Comparison of ENCODE assay signal across 33 mouse cellular contexts in genomic region chr4:141181981-141182380, GRCm38 (mm10). TPM values are rescaled to one million over a fixed set of nuclear protein-coding genes. Genes with fewer than 3 reads are reported as not detected.
DNase-seq lines count a peak whose midpoint lies in the region; ATAC-seq lines count a peak whose summit lies in the region.
"Had no signal": no experiment of that assay in that cellular context is flagged by ENCODE, and none has a peak within 500 bp of the region (broad histone marks: within the 10 kb centered on the region; RNA-seq: fewer than 3 reads in every experiment).

No protein-coding gene starts in this region.

- no peak overlapping the region for H3K9ac ChIP-seq in forebrain, embryonic 16.5 days (replicated peaks; ENCODE audit: low read depth, low read length)
- H3K9ac ChIP-seq: embryonic facial prominence, embryonic 13.5 days; forebrain, embryonic 12.5 days; forebrain, embryonic 15.5 days; heart, embryonic 13.5 days; hindbrain, embryonic 13.5 days had no signal

- peaks cover 32% of the 10 kb centered on the region; the same call in 1 of the 2 replicates for H3K36me3 ChIP-seq in macrophage (ENCODE audit: inconsistent target)
- H3K36me3 ChIP-seq in forebrain, embryonic 16.5 days (ENCODE audit: control insufficient read depth, insufficient read depth) = peaks cover 2% of the 10 kb centered on the region; the same call in 1 of the 2 replicates

- peaks cover 89% of the 10 kb centered on the region; the same call in 1 of the 2 replicates for H3K79me2 ChIP-seq in macrophage (ENCODE audit: inconsistent target)

- no peaks in the 10 kb centered on the region for H3K27me3 ChIP-seq in forebrain, embryonic 16.5 days (replicated peaks; ENCODE audit: control insufficient read depth, insufficient read depth, low read length)
- H3K27me3 ChIP-seq: CH12.LX; embryonic facial prominence, embryonic 13.5 days; forebrain, embryonic 12.5 days; forebrain, embryonic 15.5 days; heart, embryonic 13.5 days; hindbrain, embryonic 13.5 days; Patski had no signal

- peak; percentile 83; the same call in 1 of the 2 replicates for ATAC-seq in neutrophil, adult 5-6 weeks (ENCODE audit: extremely low read depth, insufficient number of reproducible peaks, low FRiP score, poor library complexity, severe bottlenecking)
- ATAC-seq in forebrain, embryonic 16.5 days = no peak
- ATAC-seq: forebrain, embryonic 15.5 days; hindbrain, embryonic 16.5 days; inflammation-experienced regulatory T-cells, adult 6 months; intestine, embryonic 16.5 days; Patski had no signal

- peak overlapping the region; percentile 47 for H3K27ac ChIP-seq in macrophage
- H3K27ac ChIP-seq in forebrain, embryonic 16.5 days (ENCODE audit: low read length) = no peak overlapping the region
- H3K27ac ChIP-seq: embryonic facial prominence, embryonic 10.5 days; embryonic facial prominence, embryonic 13.5 days; forebrain, embryonic 12.5 days; forebrain, embryonic 15.5 days; heart, adult 2 months; heart, embryonic 10.5 days; heart, embryonic 13.5 days; hindbrain, embryonic 10.5 days; hindbrain, embryonic 13.5 days had no signal

- H3K4me3 ChIP-seq in macrophage (ENCODE audit: inconsistent target) = no peak overlapping the region
- no peak overlapping the region for H3K4me3 ChIP-seq in forebrain, embryonic 16.5 days (replicated peaks; ENCODE audit: low read length)
- H3K4me3 ChIP-seq: embryonic facial prominence, embryonic 10.5 days; embryonic facial prominence, embryonic 13.5 days; erythroblast, embryonic 14.5 days; forebrain, embryonic 12.5 days; forebrain, embryonic 15.5 days; heart, adult 2 months; heart, embryonic 10.5 days; heart, embryonic 13.5 days; hindbrain, embryonic 10.5 days; hindbrain, embryonic 13.5 days had no signal

- no peaks in the 10 kb centered on the region for H3K4me1 ChIP-seq in forebrain, embryonic 16.5 days (replicated peaks; ENCODE audit: control insufficient read depth, insufficient read depth, low read length)
- H3K4me1 ChIP-seq: forebrain, embryonic 15.5 days had no signal

- H3K9me3 ChIP-seq in forebrain, embryonic 16.5 days (ENCODE audit: control insufficient read depth, low read length) = no peaks in the 10 kb centered on the region
- H3K9me3 ChIP-seq: embryonic facial prominence, embryonic 10.5 days; embryonic facial prominence, embryonic 13.5 days; forebrain, embryonic 12.5 days; forebrain, embryonic 15.5 days; G1E; heart, embryonic 10.5 days; heart, embryonic 13.5 days; hindbrain, embryonic 10.5 days; hindbrain, embryonic 13.5 days had no signal

- H3K4me2 ChIP-seq in forebrain, embryonic 16.5 days (ENCODE audit: low read length) = no peak overlapping the region
- H3K4me2 ChIP-seq: embryonic facial prominence, embryonic 13.5 days; forebrain, embryonic 12.5 days; forebrain, embryonic 15.5 days; heart, embryonic 13.5 days; hindbrain, embryonic 13.5 days had no signal

- DNase-seq in lung, postnatal 36 days = peak; percentile 24
- no peak for DNase-seq in lung, postnatal 14 days
- peak; percentile 34 for DNase-seq in gonadal fat pad, adult 2 months (ENCODE audit: low read depth)
- no peak for DNase-seq in heart, postnatal 4 days
- DNase-seq in cerebellum, adult 9-11 months = no peak
- DNase-seq: adrenal gland, postnatal 10 days; adrenal gland, postnatal 36 days; B cell, adult 2 months; cerebellum, adult 18-20 months; cerebellum, adult 9-10 months; cerebellum, postnatal 25 days; embryo, embryonic 11 days; gastrocnemius, postnatal 14 days; heart, adult 2 months; heart, postnatal 14 days had no signal

- 51% methylated on average over 6 of the region's 6 CpGs for WGBS in macrophage (ENCODE audit: missing documents)
- WGBS in forebrain, embryonic 16.5 days = 95% methylated on average over 6 of the region's 6 CpGs

RNA-seq across cellular contexts. Expression of gene Rsg1, which starts 31.8 kb away (rescaled TPM):
- 1.2 and 1.7 TPM in 2 replicates for polyA plus RNA-seq in gonadal fat pad, adult 2 months (2012; rRNA removed)
- total RNA-seq in macrophage (2018; cell fraction: chromatin; rRNA removed) = 1 to 10 TPM in 9 of 26 experiments, under 1 TPM in 7, not detected in 10; 0.67 to 2.2 (median 1.1) TPM
- total RNA-seq in macrophage (2018; cell fraction: cytosol; rRNA removed) = under 1 TPM in 22 of 26 experiments, not detected in 4; 0.10 to 0.62 (median 0.39) TPM
- total RNA-seq in macrophage (2018; cell fraction: nucleus; rRNA removed) = 1 to 10 TPM in 8 of 26 experiments, under 1 TPM in 7, not detected in 11; 0.46 to 3.4 (median 1.0) TPM
- polyA plus RNA-seq in macrophage (2018) = 0.22 to 1.3 TPM in 2 of 3 replicates, not detected in the other
- total RNA-seq in neutrophil, adult 5-6 weeks (2017) = 0.70 and 1.2 TPM in 2 replicates
- 1 to 10 TPM in 1 of 2 experiments, under 1 TPM in 1; 0.72 to 1.7 TPM for total RNA-seq in heart, postnatal 4 days (2021)
- 8.3 and 11.0 TPM in 2 replicates for polyA plus RNA-seq in forebrain, embryonic 16.5 days (2015; fragmentation: Nextera tagmentation; extraction: Ambion mirVana)
- polyA plus RNA-seq: erythroblast, embryonic 14.5 days had no signal

RNA-seq across cellular contexts. Expression of gene Fbxo42, which starts 34.3 kb away (rescaled TPM):
- 12.5 and 14.5 TPM in 2 replicates for polyA plus RNA-seq in gonadal fat pad, adult 2 months (2012; rRNA removed)
- total RNA-seq in macrophage (2018; cell fraction: chromatin; rRNA removed) = 10 to 100 TPM; 16.8 to 42.5 (median 23.5) TPM
- 10 to 100 TPM; 13.5 to 25.0 (median 18.3) TPM for total RNA-seq in macrophage (2018; cell fraction: cytosol; rRNA removed)
- total RNA-seq in macrophage (2018; cell fraction: nucleus; rRNA removed) = 10 to 100 TPM; 15.7 to 46.5 (median 23.1) TPM
- 11.6 to 18.7 TPM (median 16.1 TPM) in 3 replicates for polyA plus RNA-seq in macrophage (2018)
- total RNA-seq in neutrophil, adult 5-6 weeks (2017) = 10.8 and 10.9 TPM in 2 replicates
- 10 to 100 TPM; 13.9 to 14.9 TPM for total RNA-seq in heart, postnatal 4 days (2021)
- polyA plus RNA-seq in forebrain, embryonic 16.5 days (2015; fragmentation: Nextera tagmentation; extraction: Ambion mirVana) = 25.4 and 27.1 TPM in 2 replicates

RNA-seq across cellular contexts. Expression of gene Szrd1, which starts 42.4 kb away (rescaled TPM):
- polyA plus RNA-seq in gonadal fat pad, adult 2 months (2012; rRNA removed) = 26.2 and 28.3 TPM in 2 replicates
- total RNA-seq in macrophage (2018; cell fraction: chromatin; rRNA removed) = 10 to 100 TPM; 23.6 to 59.4 (median 36.0) TPM
- total RNA-seq in macrophage (2018; cell fraction: cytosol; rRNA removed) = 100 to 1,000 TPM in 2 of 26 experiments, 10 to 100 TPM in 24; 75.1 to 105 (median 85.7) TPM
- total RNA-seq in macrophage (2018; cell fraction: nucleus; rRNA removed) = 10 to 100 TPM; 37.3 to 81.8 (median 59.9) TPM
- polyA plus RNA-seq in macrophage (2018) = 80.7 to 108 TPM (median 104 TPM) in 3 replicates
- total RNA-seq in neutrophil, adult 5-6 weeks (2017) = 46.0 and 46.1 TPM in 2 replicates
- total RNA-seq in heart, postnatal 4 days (2021) = 100 to 1,000 TPM; 103 to 107 TPM
- polyA plus RNA-seq in forebrain, embryonic 16.5 days (2015; fragmentation: Nextera tagmentation; extraction: Ambion mirVana) = 27.6 and 31.2 TPM in 2 replicates

RNA-seq across cellular contexts. Expression of gene Arhgef19, which starts 57.3 kb away (rescaled TPM):
- 4.5 and 4.6 TPM in 2 replicates for polyA plus RNA-seq in gonadal fat pad, adult 2 months (2012; rRNA removed)
- 1 to 10 TPM in 1 of 26 experiments, under 1 TPM in 4, not detected in 21; 0.22 to 1.4 (median 0.27) TPM for total RNA-seq in macrophage (2018; cell fraction: chromatin; rRNA removed)
- under 1 TPM in 5 of 26 experiments, not detected in 21; 0.05 to 0.23 (median 0.07) TPM for total RNA-seq in macrophage (2018; cell fraction: cytosol; rRNA removed)
- total RNA-seq in macrophage (2018; cell fraction: nucleus; rRNA removed) = 1 to 10 TPM in 2 of 26 experiments, under 1 TPM in 2, not detected in 22; 0.31 to 1.2 (median 0.94) TPM
- polyA plus RNA-seq in macrophage (2018) = 0.35 TPM in 1 of 3 replicates, not detected in the others
- total RNA-seq in neutrophil, adult 5-6 weeks (2017) = not detected in 2 replicates
- 1 to 10 TPM; 4.6 to 5.1 TPM for total RNA-seq in heart, postnatal 4 days (2021)
- 0.71 and 1.1 TPM in 2 replicates for polyA plus RNA-seq in forebrain, embryonic 16.5 days (2015; fragmentation: Nextera tagmentation; extraction: Ambion mirVana)
- total RNA-seq: G1E had no signal
- polyA plus RNA-seq: G1E; inflammation-experienced regulatory T-cells, adult 6 months had no signal

Comparison
In these comparisons a context has a peak if more than half of its experiments do, and no peak if none do; other contexts are left out.
1. DNase-seq: peak in lung, postnatal 36 days (single experiment) and gonadal fat pad, adult 2 months (single experiment); none in lung, postnatal 14 days (single experiment), heart, postnatal 4 days (single experiment) and cerebellum, adult 9-11 months (single experiment).